Mouse (Mus musculus) kidney, postnatal 0 days (tissue): ENCODE data around the gene Lrr1. TPM values are rescaled to one million over a fixed set of nuclear protein-coding genes. Genes with fewer than 3 reads are reported as not detected.

ENCODE experiments used
- ATAC-seq: fragments of 200-750 bp; cut with Nextera tagmentation; replicated peaks from 2 replicates; pipeline ENCODE4 v1.8.0; 2017; ENCODE audit warnings: low read depth, moderate number of reproducible peaks, moderate TSS enrichment, moderate library complexity; ENCODE audit not compliant: low FRiP score
- DNase-seq: peaks from one replicate; pipeline ENCODE4 v3.0.0-alpha.2; 2016; ENCODE audit warnings: low spot score
- H3K27ac ChIP-seq: fragments of 300-500 bp; sonication (generic); 2 replicates; pipeline ENCODE4 v1.5.1; 2014; ENCODE audit warnings: mild to moderate bottlenecking
- H3K27me3 ChIP-seq: fragments of 300-500 bp; sonication (generic); 2 replicates; pipeline ENCODE4 v1.6.1; 2014; ENCODE audit warnings: low read length, mixed read lengths; ENCODE audit not compliant: insufficient read depth
- H3K36me3 ChIP-seq: fragments of 300-500 bp; sonication (generic); 2 replicates; pipeline ENCODE4 v1.6.1; 2014; ENCODE audit warnings: low read length, mixed read lengths; ENCODE audit not compliant: insufficient read depth
- H3K4me1 ChIP-seq: fragments of 300-500 bp; sonication (generic); replicated peaks from 2 replicates; pipeline ENCODE4 v1.6.1; 2014; ENCODE audit warnings: antibody characterized with exemption, low read length, mixed read lengths; ENCODE audit not compliant: insufficient read depth
- H3K4me2 ChIP-seq: fragments of 300-500 bp; sonication (generic); 2 replicates; pipeline ENCODE4 v1.6.1; 2014; ENCODE audit warnings: mild to moderate bottlenecking, low read length, moderate library complexity, mixed read lengths
- H3K4me3 ChIP-seq: fragments of 300-500 bp; sonication (generic); replicated peaks from 2 replicates; pipeline ENCODE4 v1.5.1; 2014; ENCODE audit warnings: low read depth, low read length
- H3K9ac ChIP-seq: fragments of 300-500 bp; sonication (generic); 2 replicates; pipeline ENCODE4 v1.6.1; 2014; ENCODE audit warnings: low read depth, low read length
- H3K9me3 ChIP-seq: fragments of 300-500 bp; sonication (generic); replicated peaks from 2 replicates; pipeline ENCODE4 v1.6.1; 2016; ENCODE audit warnings: low read length, inconsistent platforms, mixed read lengths
- CTCF ChIP-seq: IDR thresholded peaks from 2 replicates; pipeline ENCODE4 v1.5.1; 2016; ENCODE audit warnings: antibody characterized with exemption, low read depth, mild to moderate bottlenecking, moderate library complexity
- WGBS: fragments of 180-500 bp; shearing (Covaris S2); extraction: QIAGEN DNeasy Blood & Tissue Kit; methylation state at CpG from one replicate; pipeline ENCODE4 v1.1.7; 2014; 5-methylcytosine and 5-hydroxymethylcytosine counted together
- polyA plus RNA-seq: library from polyadenylated mRNA; unstranded; fragments of >200 nt; fragmentation: Nextera tagmentation; extraction: Ambion mirVana; gene quantifications from 2 replicates; pipeline ENCODE4 v1.2.1, GENCODE M21; 2015

Gene Lrr1
- polyA plus RNA-seq, 1 experiment from 2014 or later: 10.7 TPM

- H3K4me1 ChIP-seq: peaks cover 11% of the 10 kb centered on the region; the same call in 1 of the 2 replicates
- no peaks in the 10 kb centered on the region for H3K9me3 ChIP-seq
- 1% methylated on average over 86 of the region's 86 CpGs for WGBS
- 0 out of 2 replicates have a peak, but pooled peaks cover 4% of the 10 kb centered on the region for H3K36me3 ChIP-seq
- peak overlapping the region; percentile 79 for H3K9ac ChIP-seq
- DNase-seq (peak; percentile 54), ATAC-seq (peak; percentile 53)
- H3K4me3 ChIP-seq: peak overlapping the region; percentile 96
- TF ChIP-seq CTCF: no peak
- peak overlapping the region; percentile 90 for H3K27ac ChIP-seq
- H3K27me3 ChIP-seq: no peaks in the 10 kb centered on the region
- H3K4me2 ChIP-seq: peak overlapping the region; percentile 99
Observed at GRCm38 (mm10) chr12:69184342-69185295, 16.0 kb downstream of the Lrr1 start.

DNA sequence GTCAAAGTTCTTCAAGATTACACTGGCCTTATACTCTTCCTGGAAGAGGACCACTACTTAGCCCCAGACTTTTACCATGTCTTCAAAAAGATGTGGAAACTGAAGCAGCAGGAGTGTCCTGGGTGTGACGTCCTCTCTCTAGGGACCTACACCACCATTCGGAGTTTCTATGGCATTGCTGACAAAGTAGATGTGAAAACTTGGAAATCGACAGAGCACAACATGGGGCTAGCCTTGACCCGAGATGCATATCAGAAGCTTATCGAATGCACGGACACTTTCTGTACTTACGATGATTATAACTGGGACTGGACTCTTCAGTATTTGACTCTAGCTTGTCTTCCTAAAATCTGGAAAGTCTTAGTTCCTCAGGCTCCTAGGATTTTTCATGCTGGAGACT lies 16.8 kb downstream of the Lrr1 start:
- H3K27me3 ChIP-seq: no peaks in the 10 kb centered on the region
- peak overlapping the region; percentile 79 for H3K9ac ChIP-seq
- peak overlapping the region; percentile 96 for H3K4me3 ChIP-seq
- no peaks in the 10 kb centered on the region for H3K9me3 ChIP-seq
- 0 out of 2 replicates have a peak, but pooled peaks cover 9% of the 10 kb centered on the region for H3K36me3 ChIP-seq
- WGBS: 66% methylated on average over 7 of the region's 7 CpGs
- no peak for TF ChIP-seq CTCF
- peak overlapping the region; percentile 99 for H3K4me2 ChIP-seq
- peaks cover 11% of the 10 kb centered on the region; the same call in 1 of the 2 replicates for H3K4me1 ChIP-seq
- no peak for DNase-seq
- peak overlapping the region; percentile 90; the same call in 1 of the 2 replicates for H3K27ac ChIP-seq
- no peak for ATAC-seq

DNA sequence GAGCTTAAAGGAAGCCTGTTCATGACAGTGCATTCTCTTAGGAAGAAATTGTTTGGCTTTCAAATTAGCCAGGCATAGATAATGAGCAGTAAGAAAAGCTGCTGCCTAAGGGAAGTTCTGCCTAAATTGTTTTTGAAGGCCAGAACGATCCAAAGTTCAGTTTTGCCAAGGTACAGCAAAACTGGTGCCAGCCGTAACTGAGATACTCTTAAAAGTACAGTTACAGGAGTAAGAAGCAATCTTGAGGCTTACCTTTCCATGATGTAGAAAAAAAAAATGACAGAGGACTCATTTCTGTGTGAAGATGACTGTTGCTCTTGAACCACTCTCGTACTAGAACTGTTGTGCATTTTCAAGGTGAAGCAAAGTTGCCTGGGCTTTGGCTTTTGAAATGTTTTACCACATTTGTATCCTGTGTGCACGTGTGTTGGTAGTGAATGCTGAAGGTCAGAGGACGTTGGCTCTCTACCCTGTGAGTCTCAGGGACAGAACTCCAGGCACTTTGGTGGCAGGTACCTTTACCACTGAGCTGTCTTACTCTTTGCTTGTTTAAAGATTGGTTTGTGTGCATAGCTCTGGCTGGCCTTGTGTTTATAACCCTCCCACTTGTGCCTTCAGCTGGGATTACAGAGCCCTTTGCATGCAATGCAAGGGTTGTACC lies 18.3 kb downstream of the Lrr1 start:
- DNase-seq: no peak
- H3K27ac ChIP-seq: peak overlapping the region; percentile 57; the same call in 1 of the 2 replicates
- 0 out of 2 replicates have a peak, but pooled peaks cover 8% of the 10 kb centered on the region for H3K36me3 ChIP-seq
- H3K9me3 ChIP-seq: no peaks in the 10 kb centered on the region
- H3K4me1 ChIP-seq: peaks cover 11% of the 10 kb centered on the region; the same call in 1 of the 2 replicates
- H3K4me3 ChIP-seq: no peak overlapping the region
- no peak for ATAC-seq
- no peak overlapping the region for H3K4me2 ChIP-seq
- H3K9ac ChIP-seq: no peak overlapping the region
- H3K27me3 ChIP-seq: no peaks in the 10 kb centered on the region
- no peak for TF ChIP-seq CTCF
- WGBS: 64% methylated on average over 5 of the region's 5 CpGs

DNA sequence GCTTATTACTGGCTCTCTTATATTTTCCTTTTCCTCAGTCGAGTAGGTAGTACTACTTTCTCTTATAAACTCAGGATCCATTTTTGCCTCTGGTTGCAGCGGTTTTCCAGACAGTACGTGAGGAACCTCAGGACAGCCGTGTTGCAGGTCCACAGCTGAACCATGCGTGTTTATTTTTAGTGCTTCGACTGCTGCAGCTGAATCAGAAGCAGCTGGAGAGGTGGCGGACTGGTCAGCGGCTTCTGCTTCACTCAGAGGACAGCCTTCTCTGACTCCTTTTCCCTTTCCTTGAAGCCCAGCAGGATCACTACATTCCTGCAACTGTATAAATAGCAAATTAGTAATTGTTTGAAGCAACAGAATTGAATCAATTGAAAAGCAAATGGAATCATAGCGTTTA lies 21.5 kb downstream of the Lrr1 start:
- Histone ChIP-seq H3K27ac (no peak overlapping the region), H3K9me3 (no peaks in the 10 kb centered on the region), H3K4me1 (peaks cover 7% of the 10 kb centered on the region; the same call in 1 of the 2 replicates), H3K4me2 (no peak overlapping the region), H3K36me3 (0 out of 2 replicates have a peak, but pooled peaks cover 8% of the 10 kb centered on the region), H3K27me3 (no peaks in the 10 kb centered on the region), H3K9ac (no peak overlapping the region), H3K4me3 (no peak overlapping the region)
- ATAC-seq (no peak), DNase-seq (no peak)
- 94% methylated on average over 9 of the region's 9 CpGs for WGBS
- no peak for TF ChIP-seq CTCF

DNA sequence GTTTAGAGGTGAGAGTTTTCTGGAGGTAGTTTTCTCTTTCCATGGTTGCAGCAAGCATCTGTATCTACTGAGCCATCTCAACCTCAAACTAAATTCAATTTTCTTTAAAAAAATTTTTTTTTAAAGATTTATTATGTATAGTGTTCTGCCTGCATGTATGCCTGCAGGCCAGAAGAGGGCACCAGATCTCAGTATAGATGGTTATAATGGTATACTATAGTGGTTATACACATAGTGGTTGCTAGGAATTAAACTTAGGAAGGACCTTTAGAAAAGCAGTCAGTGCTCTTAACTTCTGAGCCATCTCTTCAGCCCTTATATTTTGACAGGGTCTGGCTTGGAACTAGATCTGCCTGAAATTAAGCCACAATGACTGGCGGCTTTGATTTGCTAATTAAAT lies 21.9 kb downstream of the Lrr1 start:
- Histone ChIP-seq H3K36me3 (0 out of 2 replicates have a peak, but pooled peaks cover 8% of the 10 kb centered on the region), H3K4me3 (no peak overlapping the region), H3K9ac (no peak overlapping the region), H3K27me3 (no peaks in the 10 kb centered on the region), H3K4me2 (no peak overlapping the region), H3K27ac (no peak overlapping the region), H3K9me3 (no peaks in the 10 kb centered on the region), H3K4me1 (peaks cover 3% of the 10 kb centered on the region; the same call in 1 of the 2 replicates)
- DNase-seq: peak; percentile 46
- 100% methylated on average over 1 of the region's 1 CpGs for WGBS
- 0 out of 2 replicates have a peak, but pooled peaks have one; percentile 49 for ATAC-seq
- peak; percentile 66 for TF ChIP-seq CTCF

- Histone ChIP-seq H3K4me2 (no peak overlapping the region), H3K4me3 (no peak overlapping the region), H3K4me1 (no peaks in the 10 kb centered on the region), H3K9me3 (no peaks in the 10 kb centered on the region), H3K27me3 (no peaks in the 10 kb centered on the region), H3K9ac (no peak overlapping the region), H3K36me3 (0 out of 2 replicates have a peak, but pooled peaks cover 8% of the 10 kb centered on the region), H3K27ac (no peak overlapping the region)
- WGBS: 87% methylated on average over 5 of the region's 5 CpGs
- DNase-seq (no peak), ATAC-seq (no peak)
- no peak for TF ChIP-seq CTCF
Observed at GRCm38 (mm10) chr12:69191396-69191795, 22.8 kb downstream of the Lrr1 start.
